8 mouse cellular contexts compared by ENCODE assay signal in the genomic region with DNA sequence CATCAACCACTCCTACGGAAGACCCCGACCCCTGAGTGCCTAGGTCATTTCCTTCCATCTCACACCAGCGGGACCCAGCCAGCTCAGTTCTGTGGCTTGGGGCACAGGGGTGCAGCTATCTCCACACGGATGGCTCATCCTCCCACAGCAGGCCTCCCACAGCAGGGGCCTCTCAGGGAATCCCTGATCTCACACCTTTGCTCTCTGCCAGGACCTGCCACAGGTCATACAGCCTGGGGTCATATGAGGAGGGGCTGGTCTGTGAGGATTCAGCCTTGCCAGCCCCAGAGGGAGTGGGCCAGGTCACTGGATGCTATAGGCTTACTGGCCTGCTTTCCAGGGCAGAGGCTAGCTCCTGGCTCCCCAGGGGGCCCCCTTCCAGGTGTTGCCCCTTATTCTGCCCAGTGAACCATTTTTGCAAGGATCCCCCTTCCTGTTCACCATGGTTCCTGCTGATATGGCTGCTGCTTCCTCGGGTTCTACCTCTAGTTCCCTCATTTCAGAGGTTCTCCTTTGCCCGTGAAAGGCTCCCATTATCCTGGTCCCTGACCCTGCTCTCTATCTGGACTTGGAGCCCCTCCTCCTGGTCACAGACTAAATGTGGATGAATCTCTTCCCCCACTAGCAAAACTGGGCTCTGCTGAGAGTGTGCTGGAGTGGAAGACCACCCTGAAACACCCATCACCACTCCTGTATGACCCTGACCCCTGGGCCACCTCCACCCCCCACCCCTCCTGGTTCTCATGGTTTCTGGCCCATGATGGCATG. TPM values are rescaled to one million over a fixed set of nuclear protein-coding genes. Genes with fewer than 3 reads are reported as not detected.
A peak's percentile ranks its signal among the peaks of the same experiment; 100 is the strongest.
DNase-seq lines count a peak whose midpoint lies in the region; ATAC-seq and TF ChIP-seq lines count a peak whose summit lies in the region.

No protein-coding gene starts in this region.

- peak overlapping the region; percentile 80; the same call in 1 of the 2 replicates for H3K27ac ChIP-seq in kidney, embryonic 15.5 days
- peak overlapping the region; percentile 20; the same call in 1 of the 2 replicates for H3K27ac ChIP-seq in embryonic facial prominence, embryonic 12.5 days
- H3K27ac ChIP-seq in intestine, embryonic 14.5 days (ENCODE audit: low read depth) = no peak overlapping the region

- peak overlapping the region; percentile 92 for H3K4me3 ChIP-seq in kidney, embryonic 15.5 days (replicated peaks)
- H3K4me3 ChIP-seq in embryonic facial prominence, embryonic 12.5 days = peak overlapping the region; percentile 100
- peak overlapping the region; percentile 94 for H3K4me3 ChIP-seq in intestine, embryonic 14.5 days (ENCODE audit: low read depth, low read length)
- peak overlapping the region; percentile 32 for H3K4me3 ChIP-seq in myocyte

- peak overlapping the region; percentile 100 for H3K9ac ChIP-seq in kidney, embryonic 15.5 days
- peak overlapping the region; percentile 100 for H3K9ac ChIP-seq in embryonic facial prominence, embryonic 12.5 days
- H3K9ac ChIP-seq in intestine, embryonic 14.5 days (ENCODE audit: low read length) = peak overlapping the region; percentile 98

- 17% methylated on average over 6 of the region's 6 CpGs for WGBS in kidney, embryonic 15.5 days
- 33% methylated on average over 6 of the region's 6 CpGs for WGBS in embryonic facial prominence, embryonic 12.5 days
- WGBS in intestine, embryonic 14.5 days = 17% methylated on average over 6 of the region's 6 CpGs

- peaks cover 50% of the 10 kb centered on the region for H3K4me1 ChIP-seq in kidney, embryonic 15.5 days
- peaks cover 28% of the 10 kb centered on the region for H3K4me1 ChIP-seq in embryonic facial prominence, embryonic 12.5 days
- H3K4me1 ChIP-seq in intestine, embryonic 14.5 days (replicated peaks; ENCODE audit: control insufficient read depth, insufficient read depth, low read length) = peaks cover 26% of the 10 kb centered on the region

- peaks cover 10% of the 10 kb centered on the region for H3K36me3 ChIP-seq in kidney, embryonic 15.5 days
- H3K36me3 ChIP-seq in embryonic facial prominence, embryonic 12.5 days = peaks cover 21% of the 10 kb centered on the region; the same call in 1 of the 2 replicates
- no peaks in the 10 kb centered on the region for H3K36me3 ChIP-seq in intestine, embryonic 14.5 days (ENCODE audit: control insufficient read depth, insufficient read depth, low read length)
- H3K36me3 ChIP-seq in myocyte (ENCODE audit: control insufficient read depth, insufficient read depth) = no peaks in the 10 kb centered on the region

- TF ChIP-seq POLR2A in myocyte (IDR thresholded peaks at IDR 0.05; ENCODE audit: insufficient read length, low read depth) = no peak

- H3K27me3 ChIP-seq in kidney, embryonic 15.5 days = no peaks in the 10 kb centered on the region
- H3K27me3 ChIP-seq in embryonic facial prominence, embryonic 12.5 days = no peaks in the 10 kb centered on the region
- no peaks in the 10 kb centered on the region for H3K27me3 ChIP-seq in intestine, embryonic 14.5 days (replicated peaks; ENCODE audit: control insufficient read depth, insufficient read depth, low read length)
- no peaks in the 10 kb centered on the region for H3K27me3 ChIP-seq in myocyte (ENCODE audit: control insufficient read depth, insufficient read depth, insufficient read length)

- no peaks in the 10 kb centered on the region for H3K9me3 ChIP-seq in kidney, embryonic 15.5 days (replicated peaks)
- H3K9me3 ChIP-seq in embryonic facial prominence, embryonic 12.5 days = no peaks in the 10 kb centered on the region
- H3K9me3 ChIP-seq in intestine, embryonic 14.5 days (ENCODE audit: control insufficient read depth, low read length) = no peaks in the 10 kb centered on the region

- peak overlapping the region; percentile 81 for H3K4me2 ChIP-seq in kidney, embryonic 15.5 days
- H3K4me2 ChIP-seq in embryonic facial prominence, embryonic 12.5 days (replicated peaks) = peak overlapping the region; percentile 95
- H3K4me2 ChIP-seq in intestine, embryonic 14.5 days (ENCODE audit: low read length) = peak overlapping the region; percentile 76
- H3K4me2 ChIP-seq in myocyte (ENCODE audit: low read depth) = peak overlapping the region; percentile 94

- H3ac ChIP-seq in myocyte (ENCODE audit: control insufficient read depth, insufficient read length) = peak overlapping the region; percentile 95

- H3K79me2 ChIP-seq in myocyte (ENCODE audit: control insufficient read depth, insufficient read depth) = peaks cover 59% of the 10 kb centered on the region

- ATAC-seq in kidney, embryonic 15.5 days (replicated peaks; ENCODE audit: low FRiP score) = no peak
- ATAC-seq in embryonic facial prominence, embryonic 12.5 days (ENCODE audit: insufficient number of reproducible peaks, insufficient read depth, low FRiP score, low TSS enrichment) = no peak
- no peak for ATAC-seq in intestine, embryonic 14.5 days (replicated peaks; ENCODE audit: low FRiP score, low TSS enrichment, low read depth)

- no peak for DNase-seq in kidney, postnatal 14 days
- DNase-seq in intestine, embryonic 14.5 days (ENCODE audit: low spot score) = no peak
- DNase-seq in retina, postnatal 1 day = no peak
- no peak for DNase-seq in right cerebral cortex, postnatal 4 days
- no peak for DNase-seq in gastrocnemius, adult 18-20 months (ENCODE audit: low spot score)

TF ChIP-seq in myocyte, 11 proteins besides CTCF, POLR2A, EP300 and RAD21:
- TF ChIP-seq MYOD1 (IDR thresholded peaks at IDR 0.05; ENCODE audit: control insufficient read depth in 1 of 3, insufficient read length in 2 of 3, low read depth in 2 of 3) (no peak), MAX (IDR thresholded peaks at IDR 0.05; ENCODE audit: low read depth) (no peak), POLR2AphosphoS2 (IDR thresholded peaks at IDR 0.05; ENCODE audit: insufficient read length, low read depth) (no peak), TCF3 (IDR thresholded peaks at IDR 0.05; ENCODE audit: insufficient read length, low read depth) (no peak), E2F4 (IDR thresholded peaks at IDR 0.05; ENCODE audit: insufficient read depth) (no peak), CEBPB (IDR thresholded peaks at IDR 0.05; ENCODE audit: insufficient read depth, poor library complexity, severe bottlenecking) (no peak), MYOG (IDR thresholded peaks at IDR 0.05; ENCODE audit: control insufficient read depth in 1 of 3, insufficient read depth in 1 of 3, insufficient read length in 2 of 3, low read depth in 2 of 3) (no peak), TCF12 (IDR thresholded peaks at IDR 0.05; ENCODE audit: insufficient read depth, poor library complexity, severe bottlenecking) (no peak), REST (IDR thresholded peaks at IDR 0.05; ENCODE audit: insufficient read depth, insufficient read length) (no peak)

RNA-seq across cellular contexts. Expression of a gene that starts 1.6 kb away (rescaled TPM):
- polyA plus RNA-seq in kidney, embryonic 15.5 days (2015; fragmentation: Nextera tagmentation; extraction: Ambion mirVana) = 16.0 and 16.3 TPM in 2 replicates
- 18.5 and 20.4 TPM in 2 replicates for polyA plus RNA-seq in embryonic facial prominence, embryonic 12.5 days (2016; fragmentation: Nextera tagmentation; extraction: Ambion mirVana)
- polyA plus RNA-seq in intestine, embryonic 14.5 days (2014; fragmentation: Nextera tagmentation; extraction: Ambion mirVana) = 17.6 and 21.3 TPM in 2 replicates
- 101 TPM for polyA plus RNA-seq in myocyte (2012; fragmentation: generic; extraction: Trizol)
- total RNA-seq in gastrocnemius, adult 18-20 months (2021) = 10 to 100 TPM; 38.0 to 41.7 TPM

RNA-seq across cellular contexts. Expression of a gene that starts 25.4 kb away (rescaled TPM):
- polyA plus RNA-seq in kidney, embryonic 15.5 days (2015; fragmentation: Nextera tagmentation; extraction: Ambion mirVana) = 0.80 TPM in 1 of 2 replicates, not detected in the other
- 0.13 TPM in 1 of 2 replicates, not detected in the other for polyA plus RNA-seq in embryonic facial prominence, embryonic 12.5 days (2016; fragmentation: Nextera tagmentation; extraction: Ambion mirVana)
- not detected in 2 replicates for polyA plus RNA-seq in intestine, embryonic 14.5 days (2014; fragmentation: Nextera tagmentation; extraction: Ambion mirVana)
- polyA plus RNA-seq in myocyte (2012; fragmentation: generic; extraction: Trizol) = 0.11 TPM
- under 1 TPM in 1 of 2 experiments, not detected in 1; 0.27 TPM for total RNA-seq in gastrocnemius, adult 18-20 months (2021)

RNA-seq across cellular contexts. Expression of a gene that starts 40.4 kb away (rescaled TPM):
- 203 and 210 TPM in 2 replicates for polyA plus RNA-seq in kidney, embryonic 15.5 days (2015; fragmentation: Nextera tagmentation; extraction: Ambion mirVana)
- polyA plus RNA-seq in embryonic facial prominence, embryonic 12.5 days (2016; fragmentation: Nextera tagmentation; extraction: Ambion mirVana) = 78.8 and 88.4 TPM in 2 replicates
- polyA plus RNA-seq in intestine, embryonic 14.5 days (2014; fragmentation: Nextera tagmentation; extraction: Ambion mirVana) = 124 and 129 TPM in 2 replicates
- 1,146 TPM for polyA plus RNA-seq in myocyte (2012; fragmentation: generic; extraction: Trizol)
- total RNA-seq in gastrocnemius, adult 18-20 months (2021) = 10 to 100 TPM; 28.2 to 43.8 TPM

RNA-seq across cellular contexts. Expression of a gene that starts 46.5 kb away (rescaled TPM):
- 309 and 310 TPM in 2 replicates for polyA plus RNA-seq in kidney, embryonic 15.5 days (2015; fragmentation: Nextera tagmentation; extraction: Ambion mirVana)
- 102 and 107 TPM in 2 replicates for polyA plus RNA-seq in embryonic facial prominence, embryonic 12.5 days (2016; fragmentation: Nextera tagmentation; extraction: Ambion mirVana)
- 266 and 312 TPM in 2 replicates for polyA plus RNA-seq in intestine, embryonic 14.5 days (2014; fragmentation: Nextera tagmentation; extraction: Ambion mirVana)
- 1,677 TPM for polyA plus RNA-seq in myocyte (2012; fragmentation: generic; extraction: Trizol)
- 100 to 1,000 TPM in 1 of 2 experiments, 10 to 100 TPM in 1; 65.3 to 100 TPM for total RNA-seq in gastrocnemius, adult 18-20 months (2021)

RNA-seq across cellular contexts. Expression of a gene that starts 56.6 kb away (rescaled TPM):
- 40.2 and 42.0 TPM in 2 replicates for polyA plus RNA-seq in kidney, embryonic 15.5 days (2015; fragmentation: Nextera tagmentation; extraction: Ambion mirVana)
- polyA plus RNA-seq in embryonic facial prominence, embryonic 12.5 days (2016; fragmentation: Nextera tagmentation; extraction: Ambion mirVana) = 47.2 and 49.7 TPM in 2 replicates
- polyA plus RNA-seq in intestine, embryonic 14.5 days (2014; fragmentation: Nextera tagmentation; extraction: Ambion mirVana) = 24.2 and 27.9 TPM in 2 replicates
- polyA plus RNA-seq in myocyte (2012; fragmentation: generic; extraction: Trizol) = 6.6 TPM
- not detected for total RNA-seq in gastrocnemius, adult 18-20 months (2021)

Comparison
In these comparisons a context has a peak if more than half of its experiments do, and no peak if none do; other contexts are left out.
1. H3K4me3 ChIP-seq: peak in every context shown above with its lines; median percentile 100 in embryonic facial prominence, embryonic 12.5 days; 94 in intestine, embryonic 14.5 days; 92 in kidney, embryonic 15.5 days; 32 in myocyte.